Comparison of ENCODE assay signal across 13 mouse cellular contexts in genomic region chr5:111835737-111836667, GRCm38 (mm10).
DNase-seq lines count a peak whose midpoint lies in the region; ATAC-seq and TF ChIP-seq lines count a peak whose summit lies in the region.
"Had no signal": no experiment of that assay in that cellular context is flagged by ENCODE, and none has a peak within 500 bp of the region (broad histone marks: within the 10 kb centered on the region; RNA-seq: fewer than 3 reads in every experiment).

No protein-coding gene starts in this region.

- WGBS in heart, embryonic 13.5 days, result 31% methylated on average over 17 of the region's 17 CpGs
- WGBS in heart, adult 2 months, result 43% methylated on average over 17 of the region's 17 CpGs
- 41% methylated on average over 17 of the region's 17 CpGs for WGBS in forebrain, embryonic 10.5 days
- WGBS in hindbrain, postnatal 0 days, result 29% methylated on average over 17 of the region's 17 CpGs

- intact Hi-C loops in heart, adult 2 months (cut with DNase I), result no loop called here

- H3K4me2 ChIP-seq in heart, embryonic 13.5 days, result peak overlapping the region; percentile 4; the same call in 1 of the 2 replicates
- H3K4me2 ChIP-seq in hindbrain, postnatal 0 days (ENCODE audit: low read depth, low read length), result peak overlapping the region; percentile 17; the same call in 1 of the 2 replicates

- peaks cover 51% of the 10 kb centered on the region for H3K27me3 ChIP-seq in heart, embryonic 13.5 days (replicated peaks)
- H3K27me3 ChIP-seq in heart, adult 2 months (ENCODE audit: control insufficient read depth, insufficient read depth, low read length), result no peaks in the 10 kb centered on the region
- H3K27me3 ChIP-seq in forebrain, embryonic 10.5 days (ENCODE audit: poor library complexity, severe bottlenecking), result peaks cover 96% of the 10 kb centered on the region
- H3K27me3 ChIP-seq in hindbrain, postnatal 0 days (ENCODE audit: insufficient read depth, low read length), result no peaks in the 10 kb centered on the region

- no peak for TF ChIP-seq EP300 in heart, adult 2 months (IDR thresholded peaks at IDR 0.05; ENCODE audit: insufficient read depth, low read depth, low read length)

- no peak for ATAC-seq in heart, embryonic 13.5 days (ENCODE audit: extremely low read depth, insufficient number of reproducible peaks, low FRiP score, low TSS enrichment)
- no peak for ATAC-seq in hindbrain, postnatal 0 days
- ATAC-seq in monocyte, adult 5-6 weeks (replicated peaks; ENCODE audit: insufficient number of reproducible peaks, low FRiP score, low TSS enrichment, poor library complexity, severe bottlenecking), result no peak

- no peak for DNase-seq in heart, adult 2 months
- peak; percentile 56 for DNase-seq in ES-CJ7 (ENCODE audit: low read depth, low spot score)
- DNase-seq in forebrain, embryonic 10.5 days (ENCODE audit: extremely low spot score, low spot score), result no peak
- no peak for DNase-seq in hindbrain, postnatal 0 days (ENCODE audit: low spot score)
- DNase-seq in c-Kit-positive CD71-positive TER-119-positive erythroid progenitor cells, embryonic 14.5 days (ENCODE audit: low spot score), result no peak
- DNase-seq in heart, adult 9 months (ENCODE audit: low spot score in 2 of 2), result no peak
- DNase-seq: cerebellum, adult 11 months; kidney, postnatal 36 days; liver had no signal

- no peaks in the 10 kb centered on the region for H3K79me2 ChIP-seq in heart, adult 2 months (replicated peaks; ENCODE audit: control insufficient read depth, insufficient read depth, low read length)

- no peak overlapping the region for H3K4me3 ChIP-seq in heart, embryonic 13.5 days
- H3K4me3 ChIP-seq in heart, adult 2 months, result no peak overlapping the region
- H3K4me3 ChIP-seq in forebrain, embryonic 10.5 days, result peak overlapping the region; percentile 24; the same call in 1 of the 2 replicates
- no peak overlapping the region for H3K4me3 ChIP-seq in hindbrain, postnatal 0 days (ENCODE audit: low read length)
- H3K4me3 ChIP-seq: megakaryocyte, embryonic 14.5 days had no signal

- TF ChIP-seq POLR2A in heart, adult 2 months (IDR thresholded peaks at IDR 0.05; ENCODE audit: insufficient read depth, low read depth, low read length), result no peak

- no peak overlapping the region for H3K27ac ChIP-seq in heart, embryonic 13.5 days (replicated peaks)
- H3K27ac ChIP-seq in heart, adult 2 months, result no peak overlapping the region
- H3K27ac ChIP-seq in forebrain, embryonic 10.5 days, result 0 out of 2 replicates have a peak overlapping the region, but pooled peaks have one; percentile 40
- H3K27ac ChIP-seq in hindbrain, postnatal 0 days, result 0 out of 2 replicates have a peak overlapping the region, but pooled peaks have one; percentile 15
- H3K27ac ChIP-seq: stomach, postnatal 0 days had no signal

- no peaks in the 10 kb centered on the region for H3K36me3 ChIP-seq in heart, embryonic 13.5 days
- no peaks in the 10 kb centered on the region for H3K36me3 ChIP-seq in heart, adult 2 months (ENCODE audit: control insufficient read depth, insufficient read depth, low read length)
- H3K36me3 ChIP-seq in forebrain, embryonic 10.5 days (replicated peaks), result no peaks in the 10 kb centered on the region
- H3K36me3 ChIP-seq in hindbrain, postnatal 0 days (ENCODE audit: insufficient read depth, low read length), result no peaks in the 10 kb centered on the region

- 0 out of 2 replicates have a peak, but pooled peaks cover 2% of the 10 kb centered on the region for H3K4me1 ChIP-seq in heart, embryonic 13.5 days
- no peaks in the 10 kb centered on the region for H3K4me1 ChIP-seq in heart, adult 2 months (ENCODE audit: control insufficient read depth, insufficient read depth, low read length)
- peaks cover 23% of the 10 kb centered on the region for H3K4me1 ChIP-seq in forebrain, embryonic 10.5 days
- H3K4me1 ChIP-seq in hindbrain, postnatal 0 days (ENCODE audit: insufficient read depth, low read length), result peaks cover 7% of the 10 kb centered on the region; the same call in 1 of the 2 replicates
- H3K4me1 ChIP-seq: megakaryocyte, embryonic 14.5 days had no signal

- no peaks in the 10 kb centered on the region; the same call in 1 of the 2 replicates for H3K9me3 ChIP-seq in heart, embryonic 13.5 days
- H3K9me3 ChIP-seq in forebrain, embryonic 10.5 days, result no peaks in the 10 kb centered on the region
- H3K9me3 ChIP-seq in hindbrain, postnatal 0 days (ENCODE audit: low read length), result 0 out of 2 replicates have a peak, but pooled peaks cover 5% of the 10 kb centered on the region
- H3K9me3 ChIP-seq: megakaryocyte, embryonic 14.5 days had no signal

- no peak for TF ChIP-seq CTCF in heart, adult 2 months (IDR thresholded peaks at IDR 0.05)
- TF ChIP-seq CTCF in hindbrain, postnatal 0 days (IDR thresholded peaks at IDR 0.05; ENCODE audit: low read depth), result no peak

- no peak overlapping the region for H3K9ac ChIP-seq in heart, embryonic 13.5 days
- H3K9ac ChIP-seq in heart, adult 2 months (ENCODE audit: low read depth, low read length), result no peak overlapping the region
- no peak overlapping the region for H3K9ac ChIP-seq in hindbrain, postnatal 0 days (replicated peaks; ENCODE audit: low read length)

Comparison
In these comparisons a context has a peak if more than half of its experiments do, and no peak if none do; other contexts are left out.
1. H3K27ac ChIP-seq: peak in forebrain, embryonic 10.5 days (single experiment) and hindbrain, postnatal 0 days (single experiment); none in heart, embryonic 13.5 days (single experiment) and heart, adult 2 months (single experiment).